Mouse (Mus musculus): Measurements from ENCODE around the gene Sesn1.

- TF ChIP-seq POLR2A (IDR thresholded peaks at IDR 0.05; ENCODE audit: insufficient read depth, low read length) (no peak), CTCF (IDR thresholded peaks at IDR 0.05; ENCODE audit: low read depth, low read length) (no peak), EP300 (IDR thresholded peaks at IDR 0.05; ENCODE audit: insufficient read depth, low read depth, low read length) (no peak)
These were observed 69.9 kb downstream of the Sesn1 start for GRCm38 (mm10) chr10:41879675-41880074.
